Mouse (Mus musculus) ES-Bruce4 (cell line): ENCODE results near the gene Rnf208. TPM values are rescaled to one million over a fixed set of nuclear protein-coding genes. Genes with fewer than 3 reads are reported as not detected.

Experiments
- H3K27ac ChIP-seq: 2 replicates; pipeline ENCODE4 v1.5.1; 2012; ENCODE audit warnings: low read length, inconsistent platforms; ENCODE audit not compliant: insufficient read depth
- H3K27me3 ChIP-seq: 2 replicates; pipeline ENCODE4 v1.6.1; 2012; ENCODE audit warnings: mild to moderate bottlenecking, low read length, inconsistent platforms; ENCODE audit not compliant: control insufficient read depth, poor library complexity, insufficient read depth, severe bottlenecking
- H3K36me3 ChIP-seq: 2 replicates; pipeline ENCODE4 v1.6.1; 2012; ENCODE audit warnings: inconsistent platforms, mild to moderate bottlenecking, low read length, moderate library complexity; ENCODE audit not compliant: control insufficient read depth, poor library complexity, insufficient read depth, severe bottlenecking
- H3K4me1 ChIP-seq: one replicate; pipeline ENCODE4 v1.8.1; 2011; ENCODE audit warnings: low read length; ENCODE audit not compliant: control insufficient read depth, insufficient read depth
- H3K4me3 ChIP-seq: 2 replicates; pipeline ENCODE4 v1.5.1; 2011; ENCODE audit warnings: low read depth, mild to moderate bottlenecking, low read length
- H3K9ac ChIP-seq: 2 replicates; pipeline ENCODE4 v1.6.1; 2012; ENCODE audit warnings: low read depth, mild to moderate bottlenecking, inconsistent platforms; ENCODE audit not compliant: poor library complexity, severe bottlenecking
- H3K9me3 ChIP-seq: replicated peaks from 2 replicates; pipeline ENCODE4 v1.6.1; 2012; ENCODE audit warnings: mild to moderate bottlenecking, low read length, inconsistent platforms; ENCODE audit not compliant: control insufficient read depth, poor library complexity, insufficient read depth, severe bottlenecking
- CTCF ChIP-seq: IDR thresholded peaks from one replicate; pipeline ENCODE4 v1.8.1; 2011; ENCODE audit warnings: low read depth, low read length
- EP300 ChIP-seq: IDR thresholded peaks from 2 replicates; pipeline ENCODE4 v1.6.1; 2011; ENCODE audit warnings: low read depth, low read length; ENCODE audit not compliant: insufficient read depth
- POLR2A ChIP-seq: IDR thresholded peaks from one replicate; pipeline ENCODE4 v1.8.1; 2011; ENCODE audit warnings: low read length; ENCODE audit not compliant: insufficient read depth
- polyA plus RNA-seq: library from polyadenylated mRNA; stranded (reverse); fragments of >200 nt; gene quantifications from 2 replicates; pipeline ENCODE4 v1.2.4, GENCODE M21; 2011; ENCODE audit warnings: low read depth; ENCODE audit not compliant: missing spikeins, insufficient read depth, insufficient read length

Gene Rnf208
- polyA plus RNA-seq, 1 experiment: 7.3 TPM

DNA sequence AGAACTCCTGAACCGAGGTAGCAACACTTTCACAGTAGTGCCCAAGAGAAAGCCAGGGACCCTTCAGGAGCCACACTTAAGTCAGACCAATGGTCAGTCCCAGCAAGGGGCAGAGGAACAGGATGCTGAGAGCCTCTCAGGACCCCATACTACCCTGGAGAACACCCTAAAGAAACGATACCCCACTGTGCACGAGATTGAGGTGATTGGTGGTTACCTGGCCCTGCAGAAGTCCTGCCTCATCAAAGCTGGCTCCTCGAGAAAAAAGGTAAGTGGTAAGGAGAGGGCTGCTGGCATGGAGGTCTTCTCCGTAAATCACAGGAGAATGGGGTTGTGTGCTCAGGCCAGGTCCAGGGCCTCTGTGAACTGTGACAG lies 22.2 kb downstream of the Rnf208 start:
- Histone ChIP-seq H3K4me1 (peaks cover 5% of the 10 kb centered on the region), H3K36me3 (0 out of 2 replicates have a peak, but pooled peaks cover 4% of the 10 kb centered on the region), H3K27ac (no peak overlapping the region), H3K9ac (no peak overlapping the region), H3K4me3 (peak overlapping the region; percentile 10; the same call in 1 of the 2 replicates), H3K9me3 (no peaks in the 10 kb centered on the region), H3K27me3 (no peaks in the 10 kb centered on the region)
- TF ChIP-seq CTCF: no peak
- no peak for TF ChIP-seq EP300
- no peak for TF ChIP-seq POLR2A

DNA sequence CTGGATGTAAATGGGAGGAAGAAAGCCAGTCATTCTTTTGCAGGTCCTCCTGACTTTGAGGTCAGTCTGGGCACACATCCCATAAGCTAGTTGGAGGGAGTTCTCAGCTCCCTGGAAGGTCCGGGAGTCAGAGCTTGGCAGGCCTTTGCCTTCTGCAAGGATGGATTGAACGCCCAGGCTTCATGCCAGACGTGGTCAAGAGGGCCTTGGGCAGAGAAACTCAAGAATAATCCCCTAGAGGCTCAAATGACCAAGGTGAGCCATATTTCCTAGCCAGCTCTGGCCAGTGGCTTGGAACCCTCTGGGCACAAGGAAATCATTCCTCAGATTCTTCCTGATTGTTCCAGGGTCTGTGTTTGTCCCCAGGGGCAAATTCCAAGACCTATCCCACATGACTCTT lies 22.8 kb downstream of the Rnf208 start:
- H3K27me3 ChIP-seq: no peaks in the 10 kb centered on the region
- H3K4me1 ChIP-seq: peaks cover 5% of the 10 kb centered on the region
- no peak overlapping the region for H3K9ac ChIP-seq
- no peaks in the 10 kb centered on the region for H3K9me3 ChIP-seq
- H3K27ac ChIP-seq: no peak overlapping the region
- 0 out of 2 replicates have a peak, but pooled peaks cover 4% of the 10 kb centered on the region for H3K36me3 ChIP-seq
- H3K4me3 ChIP-seq: no peak overlapping the region
- TF ChIP-seq EP300 (0 out of 2 replicates have a peak, but pooled peaks have one; percentile 18), CTCF (no peak)

DNA sequence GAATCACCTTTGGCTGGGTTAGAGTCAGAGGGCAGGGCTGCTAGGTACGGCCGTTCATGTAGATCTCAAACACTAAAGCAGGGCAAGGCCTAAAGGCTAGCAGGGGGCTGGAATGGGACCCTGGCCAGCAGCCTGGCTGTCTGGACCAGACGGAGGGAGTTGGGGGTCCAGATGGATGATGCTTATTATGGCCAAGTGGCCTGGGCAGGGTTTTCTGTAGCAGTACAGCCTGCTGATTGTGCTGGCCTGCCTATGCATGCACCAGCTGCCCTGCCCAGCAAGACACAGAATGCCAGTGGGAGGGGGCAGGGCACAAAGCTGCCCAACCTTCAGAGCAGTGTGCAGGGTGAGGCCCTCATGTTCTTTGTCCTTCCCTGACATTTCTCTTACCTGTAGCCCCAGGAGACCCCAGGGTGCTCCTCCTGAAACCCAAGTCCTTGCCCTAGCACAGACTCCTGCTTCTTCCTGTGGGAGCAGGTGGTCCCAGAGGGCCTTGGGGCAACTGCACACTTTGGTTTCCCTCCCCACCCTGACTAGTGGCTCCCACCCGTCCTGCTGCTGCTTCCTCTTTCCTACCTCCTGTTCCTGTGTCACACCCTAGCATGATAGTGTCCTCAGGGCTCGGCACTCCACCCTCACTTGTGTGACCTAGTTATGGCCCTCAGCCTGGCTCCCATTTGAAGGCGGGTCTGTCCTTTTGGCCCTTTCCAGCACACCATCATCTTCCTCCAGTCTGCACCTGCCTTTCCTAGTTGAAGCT lies 24.0 kb downstream of the Rnf208 start:
- Histone ChIP-seq H3K9me3 (no peaks in the 10 kb centered on the region), H3K36me3 (peaks cover 4% of the 10 kb centered on the region; the same call in 1 of the 2 replicates), H3K9ac (no peak overlapping the region), H3K27me3 (no peaks in the 10 kb centered on the region), H3K27ac (no peak overlapping the region), H3K4me1 (peaks cover 5% of the 10 kb centered on the region), H3K4me3 (no peak overlapping the region)
- TF ChIP-seq CTCF (no peak), POLR2A (no peak), EP300 (0 out of 2 replicates have a peak, but pooled peaks have one; percentile 44)

DNA sequence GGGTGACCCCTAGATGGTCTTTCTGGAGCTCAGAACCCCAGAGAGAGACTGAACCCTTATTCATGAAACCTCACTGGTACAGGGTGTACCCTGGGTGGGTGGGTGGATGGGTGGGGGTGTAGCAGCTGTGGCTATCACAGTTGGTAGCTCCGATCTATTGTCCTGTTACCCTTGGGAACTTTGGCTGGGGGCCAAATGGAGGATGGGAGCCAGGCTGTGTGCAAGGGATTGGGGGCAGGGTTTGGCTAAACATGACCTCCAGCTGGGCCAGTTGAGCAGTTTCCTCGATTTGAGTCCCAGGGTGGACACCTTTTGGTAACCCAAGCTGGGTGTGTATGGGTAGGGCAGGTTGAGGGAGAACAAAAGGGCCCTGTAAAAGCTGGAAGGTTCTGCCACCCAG lies 24.7 kb downstream of the Rnf208 start:
- Histone ChIP-seq H3K4me1 (peaks cover 5% of the 10 kb centered on the region), H3K4me3 (no peak overlapping the region), H3K9ac (no peak overlapping the region)

DNA sequence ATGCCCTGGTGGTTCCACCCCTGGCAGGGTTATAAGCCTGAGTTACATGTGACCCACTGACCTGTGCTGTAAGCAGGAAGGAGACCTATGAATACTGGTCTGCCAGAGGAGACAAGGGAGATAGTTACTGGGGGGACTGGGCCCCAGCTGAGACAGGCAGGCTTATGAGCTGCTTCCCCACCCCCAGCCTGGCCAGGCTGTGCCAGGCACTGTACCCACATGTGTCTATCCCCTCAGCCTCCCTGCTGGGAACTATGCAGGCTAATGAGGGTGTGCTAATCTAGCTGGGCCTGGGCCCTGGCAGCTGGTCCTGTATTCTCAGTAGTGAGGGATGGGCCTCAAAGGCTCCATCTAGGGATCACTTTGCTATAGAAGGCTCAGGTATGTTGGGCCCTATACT lies 25.2 kb downstream of the Rnf208 start:
- H3K9ac ChIP-seq: no peak overlapping the region
- H3K36me3 ChIP-seq: peaks cover 4% of the 10 kb centered on the region; the same call in 1 of the 2 replicates
- no peaks in the 10 kb centered on the region for H3K27me3 ChIP-seq
- no peak overlapping the region for H3K4me3 ChIP-seq
- H3K27ac ChIP-seq: no peak overlapping the region
- H3K9me3 ChIP-seq: no peaks in the 10 kb centered on the region
- H3K4me1 ChIP-seq: peaks cover 5% of the 10 kb centered on the region
- no peak for TF ChIP-seq CTCF
- no peak for TF ChIP-seq EP300
- no peak for TF ChIP-seq POLR2A

More for the DNA sequence above, 24.7 kb downstream of the Rnf208 start:
- Histone ChIP-seq H3K9me3 (no peaks in the 10 kb centered on the region), H3K27ac (no peak overlapping the region), H3K27me3 (no peaks in the 10 kb centered on the region), H3K36me3 (peaks cover 4% of the 10 kb centered on the region; the same call in 1 of the 2 replicates)
- no peak for TF ChIP-seq CTCF
- TF ChIP-seq EP300: peak; percentile 71; the same call in 1 of the 2 replicates

DNA sequence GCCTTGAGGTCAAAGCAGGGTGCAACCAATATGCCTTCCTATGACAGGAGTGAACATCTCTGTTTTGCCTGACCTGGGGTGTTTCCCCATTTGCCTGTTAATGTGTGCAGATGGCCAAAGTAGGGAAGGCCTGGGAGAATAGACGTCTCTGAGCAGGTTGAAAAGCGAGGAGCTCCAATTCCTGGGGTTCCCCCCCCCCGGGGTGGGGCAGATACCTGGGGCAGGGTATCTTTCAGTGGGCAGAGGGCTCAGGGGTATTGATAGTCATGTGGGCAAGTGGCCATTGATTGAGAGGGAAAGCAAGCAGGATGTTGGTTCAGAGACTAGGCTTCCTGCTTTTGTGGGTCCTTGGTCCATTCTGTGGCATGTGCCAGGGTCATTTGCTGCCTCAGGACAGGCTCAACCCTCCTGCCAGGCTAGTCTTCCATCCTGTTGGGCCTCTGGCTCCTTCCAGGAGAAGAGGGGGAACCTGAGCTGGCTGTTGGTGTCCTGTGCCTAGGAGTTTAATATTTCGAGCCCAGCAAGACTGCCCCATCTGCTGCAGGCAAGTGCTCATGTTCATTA lies 25.8 kb downstream of the Rnf208 start:
- H3K9ac ChIP-seq: no peak overlapping the region
- no peaks in the 10 kb centered on the region for H3K27me3 ChIP-seq
- no peak for TF ChIP-seq POLR2A
- TF ChIP-seq CTCF: no peak
- no peak for TF ChIP-seq EP300
- no peak overlapping the region for H3K27ac ChIP-seq
- no peaks in the 10 kb centered on the region for H3K9me3 ChIP-seq
- H3K4me1 ChIP-seq: peaks cover 5% of the 10 kb centered on the region
- H3K36me3 ChIP-seq: peaks cover 4% of the 10 kb centered on the region; the same call in 1 of the 2 replicates
- H3K4me3 ChIP-seq: no peak overlapping the region
